Mouse (Mus musculus): ENCODE measurements around the gene 4933424G06Rik. TPM values are rescaled to one million over a fixed set of nuclear protein-coding genes. Genes with fewer than 3 reads are reported as not detected.

4933424G06Rik gene
- total and polyA plus RNA-seq, 3 experiments: not detected

- no peak for DNase-seq (ENCODE audit: low read depth, low spot score)
- no peaks in the 10 kb centered on the region for H3K9me3 ChIP-seq (replicated peaks; ENCODE audit: insufficient read depth, low read length)
- no peak overlapping the region for H3K4me3 ChIP-seq (ENCODE audit: control insufficient read depth in 1 of 2, insufficient read depth in 1 of 2, low read depth in 2 of 2, low read length in 2 of 2)
- H3K9ac ChIP-seq (ENCODE audit: control insufficient read depth, low read depth, low read length, poor library complexity, severe bottlenecking): no peak overlapping the region
- no peak for TF ChIP-seq CHD1 (IDR thresholded peaks at IDR 0.05; ENCODE audit: low read depth, low read length)
- no peak for TF ChIP-seq TCF12 (IDR thresholded peaks at IDR 0.05; ENCODE audit: low read depth, low read length)
- TF ChIP-seq TBP (IDR thresholded peaks at IDR 0.05; ENCODE audit: low read depth, low read length): no peak
- no peak for TF ChIP-seq MYB (IDR thresholded peaks at IDR 0.05; ENCODE audit: low read depth, low read length)
- no peak for TF ChIP-seq USF2 (IDR thresholded peaks at IDR 0.05; ENCODE audit: borderline replicate concordance in 1 of 2, insufficient read depth in 1 of 2, low read depth in 1 of 2, low read length in 2 of 2)
- no peak for TF ChIP-seq ZKSCAN1 (IDR thresholded peaks at IDR 0.05; ENCODE audit: low read depth, low read length)
- TF ChIP-seq USF1 (IDR thresholded peaks at IDR 0.05; ENCODE audit: low read depth, low read length): no peak
- no peak for TF ChIP-seq CHD2 (IDR thresholded peaks at IDR 0.05; ENCODE audit: low read length)
- H3K79me2 ChIP-seq (ENCODE audit: control insufficient read depth, insufficient read depth, low read length, poor library complexity): no peaks in the 10 kb centered on the region
- H3K4me1 ChIP-seq (ENCODE audit: control insufficient read depth in 1 of 2, insufficient read depth in 2 of 2, low read length in 2 of 2): no peaks in the 10 kb centered on the region
- H3K36me3 ChIP-seq (ENCODE audit: control insufficient read depth in 1 of 2, insufficient read depth in 2 of 2, low read length in 2 of 2): peaks cover 0 to 13% of the 10 kb centered on the region in 2 experiments; a peak in 2 of 4 replicates
- H3K27me3 ChIP-seq (ENCODE audit: control insufficient read depth in 1 of 2, insufficient read depth in 2 of 2, low read length in 2 of 2): no peaks in the 10 kb centered on the region
- H3K27ac ChIP-seq (ENCODE audit: control insufficient read depth, low read depth, low read length): no peak overlapping the region
Measured at GRCm38 (mm10) chr1:36800379-36801011, 90.5 kb downstream of the 4933424G06Rik start.

- no peaks in the 10 kb centered on the region for H3K9me3 ChIP-seq (replicated peaks; ENCODE audit: insufficient read depth, low read length)
- peaks cover 0 to 23% of the 10 kb centered on the region in 2 experiments; a peak in 2 of 4 replicates for H3K36me3 ChIP-seq (ENCODE audit: control insufficient read depth in 1 of 2, insufficient read depth in 2 of 2, low read length in 2 of 2)
- H3K4me3 ChIP-seq (ENCODE audit: control insufficient read depth in 1 of 2, insufficient read depth in 1 of 2, low read depth in 2 of 2, low read length in 2 of 2): no peak overlapping the region
- no peak overlapping the region for H3K9ac ChIP-seq (ENCODE audit: control insufficient read depth, low read depth, low read length, poor library complexity, severe bottlenecking)
- no peak for TF ChIP-seq EP300 (IDR thresholded peaks at IDR 0.05; ENCODE audit: low read depth in 1 of 2, low read length in 2 of 2)
- TF ChIP-seq ZMIZ1 (IDR thresholded peaks at IDR 0.05; ENCODE audit: low read depth, low read length): no peak
- no peak for TF ChIP-seq ZKSCAN1 (IDR thresholded peaks at IDR 0.05; ENCODE audit: low read depth, low read length)
- TF ChIP-seq CHD2 (IDR thresholded peaks at IDR 0.05; ENCODE audit: low read length): no peak
- TF ChIP-seq BHLHE40 (IDR thresholded peaks at IDR 0.05; ENCODE audit: borderline replicate concordance, low read depth, low read length): no peak
- TF ChIP-seq MAFK (IDR thresholded peaks at IDR 0.05; ENCODE audit: borderline replicate concordance, low read depth, low read length): no peak
- no peak for TF ChIP-seq ZC3H11A (IDR thresholded peaks at IDR 0.05; ENCODE audit: low read depth, low read length)
- no peak for TF ChIP-seq GATA1 (IDR thresholded peaks at IDR 0.05; ENCODE audit: low read depth, low read length)
- TF ChIP-seq TBP (IDR thresholded peaks at IDR 0.05; ENCODE audit: low read depth, low read length): no peak
- TF ChIP-seq RAD21 (IDR thresholded peaks at IDR 0.05; ENCODE audit: low read depth, low read length): no peak
- no peak for TF ChIP-seq POLR2AphosphoS2 (IDR thresholded peaks at IDR 0.05; ENCODE audit: low read length)
- TF ChIP-seq NRF1 (IDR thresholded peaks at IDR 0.05; ENCODE audit: insufficient read depth, low read depth, low read length, poor library complexity, severe bottlenecking): no peak
- TF ChIP-seq ZNF384 (IDR thresholded peaks at IDR 0.05; ENCODE audit: low read depth, low read length): no peak
- no peak for TF ChIP-seq MXI1 (IDR thresholded peaks at IDR 0.05; ENCODE audit: low read depth, low read length)
- no peak for TF ChIP-seq ELF1 (IDR thresholded peaks at IDR 0.05; ENCODE audit: low read depth, low read length)
- no peaks in the 10 kb centered on the region for H3K4me1 ChIP-seq (ENCODE audit: control insufficient read depth in 1 of 2, insufficient read depth in 2 of 2, low read length in 2 of 2)
- no peak for DNase-seq (ENCODE audit: low read depth, low spot score)
- H3K79me2 ChIP-seq (ENCODE audit: control insufficient read depth, insufficient read depth, low read length, poor library complexity): no peaks in the 10 kb centered on the region
- H3K27me3 ChIP-seq (ENCODE audit: control insufficient read depth in 1 of 2, insufficient read depth in 2 of 2, low read length in 2 of 2): no peaks in the 10 kb centered on the region
- no peak overlapping the region for H3K27ac ChIP-seq (ENCODE audit: control insufficient read depth, low read depth, low read length)
Measured at GRCm38 (mm10) chr1:36804259-36804658, 94.3 kb downstream of the 4933424G06Rik start.
